Mouse (Mus musculus) intestine, embryonic 16.5 days (tissue): ENCODE data around the gene Ptpn12. TPM values are rescaled to one million over a fixed set of nuclear protein-coding genes. Genes with fewer than 3 reads are reported as not detected.

Source experiments
- ATAC-seq: fragments of 200-750 bp; cut with Nextera tagmentation; 2 replicates; pipeline ENCODE4 v1.8.0; 2017; ENCODE audit warnings: moderate TSS enrichment, moderate library complexity
- H3K27ac ChIP-seq: fragments of 300-500 bp; sonication (generic); 2 replicates; pipeline ENCODE4 v1.5.1; 2014; ENCODE audit warnings: mild to moderate bottlenecking, low read length
- H3K27me3 ChIP-seq: fragments of 300-500 bp; sonication (generic); replicated peaks from 2 replicates; pipeline ENCODE4 v1.6.1; 2014; ENCODE audit warnings: low read length, control low read depth, mixed read lengths; ENCODE audit not compliant: control insufficient read depth, insufficient read depth
- H3K36me3 ChIP-seq: fragments of 300-500 bp; sonication (generic); 2 replicates; pipeline ENCODE4 v1.6.1; 2014; ENCODE audit warnings: low read length, control low read depth; ENCODE audit not compliant: control insufficient read depth, insufficient read depth
- H3K4me1 ChIP-seq: fragments of 300-500 bp; sonication (generic); 2 replicates; pipeline ENCODE4 v1.6.1; 2014; ENCODE audit warnings: low read length, control low read depth, mixed read lengths; ENCODE audit not compliant: control insufficient read depth, insufficient read depth
- H3K4me2 ChIP-seq: fragments of 300-500 bp; sonication (generic); 2 replicates; pipeline ENCODE4 v1.6.1; 2014; ENCODE audit warnings: low read depth, low read length, control low read depth
- H3K4me3 ChIP-seq: fragments of 300-500 bp; sonication (generic); 2 replicates; pipeline ENCODE4 v1.5.1; 2014; ENCODE audit warnings: mild to moderate bottlenecking, low read length
- H3K9ac ChIP-seq: fragments of 300-500 bp; sonication (generic); 2 replicates; pipeline ENCODE4 v1.6.1; 2014; ENCODE audit warnings: low read depth, low read length
- H3K9me3 ChIP-seq: fragments of 300-500 bp; sonication (generic); 2 replicates; pipeline ENCODE4 v1.6.1; 2016; ENCODE audit warnings: low read length, control low read depth; ENCODE audit not compliant: control insufficient read depth
- WGBS: fragments of 180-500 bp; shearing (Covaris S2); extraction: QIAGEN DNeasy Blood & Tissue Kit; methylation state at CpG from one replicate; pipeline ENCODE4 v1.1.7; 2014; 5-methylcytosine and 5-hydroxymethylcytosine counted together
- polyA plus RNA-seq: library from polyadenylated mRNA; unstranded; fragments of >200 nt; fragmentation: Nextera tagmentation; extraction: Ambion mirVana; gene quantifications from 2 replicates; pipeline ENCODE4 v1.2.1, GENCODE M21; 2015

Gene Ptpn12
- 10.6 and 12.1 TPM in 2 replicates for polyA plus RNA-seq

DNA sequence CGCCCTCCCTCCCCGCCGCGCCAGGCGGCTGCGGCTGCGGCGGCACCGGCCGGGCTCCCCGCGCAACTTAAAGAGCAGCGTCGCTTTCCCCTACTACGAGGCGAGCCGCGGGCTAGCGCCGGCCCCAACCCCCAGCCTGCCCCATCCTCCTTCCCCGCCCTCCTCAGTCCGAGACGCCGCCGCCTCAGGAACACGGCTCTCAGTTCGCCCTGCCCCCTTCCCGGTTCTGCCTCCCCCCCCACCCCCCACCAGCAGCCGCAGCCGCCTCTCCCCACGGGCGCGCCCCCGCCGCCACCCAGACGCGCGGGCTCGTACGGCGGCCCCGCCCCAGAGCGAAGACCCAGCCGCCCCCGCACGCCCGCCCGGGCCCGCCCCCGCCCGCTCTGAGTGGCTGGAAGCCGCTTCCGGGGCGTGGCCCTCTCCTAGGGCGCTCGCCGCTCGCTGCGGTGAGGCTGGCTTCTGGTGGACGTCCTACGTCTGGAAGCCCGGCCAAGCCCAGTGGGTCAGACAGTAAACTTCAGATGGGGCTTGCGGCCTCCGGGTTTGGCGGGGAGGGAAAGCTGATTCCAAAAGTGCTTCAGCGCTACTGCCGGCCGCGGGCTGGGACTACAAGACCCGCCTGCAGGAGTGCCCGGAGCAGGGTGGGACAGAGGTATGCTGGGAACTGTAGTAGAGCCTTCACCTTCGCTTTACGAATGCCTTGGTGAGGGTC lies at the start of gene Ptpn12:
Gene Ptpn12 (minus strand): TSS at position 92 of the 712 bp plus-strand sequence.
- ATAC-seq: peak; percentile 96
- Histone ChIP-seq H3K9me3 (no peaks in the 10 kb centered on the region), H3K27me3 (no peaks in the 10 kb centered on the region), H3K4me1 (peaks cover 10% of the 10 kb centered on the region), H3K27ac (peak within 1 kb of the TSS; percentile 99), H3K4me2 (peak within 1 kb of the TSS; percentile 55), H3K4me3 (peak within 1 kb of the TSS; percentile 98), H3K36me3 (no peaks in the 10 kb centered on the region), H3K9ac (peak within 1 kb of the TSS; percentile 95)
- WGBS: 1% methylated on average over 58 of the region's 73 CpGs

GRCm38 (mm10) chr5:21091179-21091578 lies 35.5 kb upstream of the Ptpn12 start:
- H3K27ac ChIP-seq: no peak overlapping the region
- H3K27me3 ChIP-seq: no peaks in the 10 kb centered on the region
- H3K4me3 ChIP-seq: no peak overlapping the region
- 77% methylated on average over 6 of the region's 6 CpGs for WGBS
- no peak for ATAC-seq
- no peak overlapping the region for H3K9ac ChIP-seq
- H3K4me2 ChIP-seq: no peak overlapping the region
- H3K4me1 ChIP-seq: no peaks in the 10 kb centered on the region
- H3K9me3 ChIP-seq: no peaks in the 10 kb centered on the region
- H3K36me3 ChIP-seq: no peaks in the 10 kb centered on the region

GRCm38 (mm10) chr5:21057217-21057616 lies 1.5 kb upstream of the Ptpn12 start:
- Histone ChIP-seq H3K4me2 (no peak overlapping the region), H3K4me1 (peaks cover 4% of the 10 kb centered on the region), H3K4me3 (no peak overlapping the region), H3K36me3 (no peaks in the 10 kb centered on the region), H3K9me3 (no peaks in the 10 kb centered on the region), H3K27ac (no peak overlapping the region), H3K27me3 (no peaks in the 10 kb centered on the region), H3K9ac (no peak overlapping the region)
- ATAC-seq: no peak
- WGBS: 84% methylated on average over 2 of the region's 2 CpGs

DNA sequence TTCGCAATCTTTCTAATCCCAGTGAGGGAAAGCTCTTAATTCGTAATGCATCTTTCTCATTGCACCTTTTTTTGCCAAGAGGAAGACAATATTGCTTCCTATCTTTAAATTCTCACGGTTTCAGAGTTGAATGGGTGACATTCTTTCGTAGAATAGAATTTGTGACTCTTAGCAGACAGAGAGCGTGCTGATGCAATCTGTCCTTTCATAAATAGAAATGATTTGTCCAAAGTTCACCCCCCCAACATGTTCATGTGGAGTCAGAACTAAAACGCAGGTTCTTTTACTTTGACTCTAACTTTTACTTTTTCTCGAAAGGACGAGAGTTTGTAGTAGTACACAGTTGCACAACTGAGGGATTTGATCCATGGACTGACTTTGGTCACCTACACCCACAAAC lies 884 bp upstream of the Ptpn12 start:
- Histone ChIP-seq H3K4me1 (peaks cover 7% of the 10 kb centered on the region), H3K9ac (peak overlapping the region; percentile 74), H3K4me3 (peak overlapping the region; percentile 98), H3K36me3 (no peaks in the 10 kb centered on the region), H3K27me3 (no peaks in the 10 kb centered on the region), H3K27ac (peak overlapping the region; percentile 96), H3K9me3 (no peaks in the 10 kb centered on the region), H3K4me2 (peak overlapping the region; percentile 55)
- no peak for ATAC-seq
- WGBS: 7% methylated on average over 8 of the region's 8 CpGs

DNA sequence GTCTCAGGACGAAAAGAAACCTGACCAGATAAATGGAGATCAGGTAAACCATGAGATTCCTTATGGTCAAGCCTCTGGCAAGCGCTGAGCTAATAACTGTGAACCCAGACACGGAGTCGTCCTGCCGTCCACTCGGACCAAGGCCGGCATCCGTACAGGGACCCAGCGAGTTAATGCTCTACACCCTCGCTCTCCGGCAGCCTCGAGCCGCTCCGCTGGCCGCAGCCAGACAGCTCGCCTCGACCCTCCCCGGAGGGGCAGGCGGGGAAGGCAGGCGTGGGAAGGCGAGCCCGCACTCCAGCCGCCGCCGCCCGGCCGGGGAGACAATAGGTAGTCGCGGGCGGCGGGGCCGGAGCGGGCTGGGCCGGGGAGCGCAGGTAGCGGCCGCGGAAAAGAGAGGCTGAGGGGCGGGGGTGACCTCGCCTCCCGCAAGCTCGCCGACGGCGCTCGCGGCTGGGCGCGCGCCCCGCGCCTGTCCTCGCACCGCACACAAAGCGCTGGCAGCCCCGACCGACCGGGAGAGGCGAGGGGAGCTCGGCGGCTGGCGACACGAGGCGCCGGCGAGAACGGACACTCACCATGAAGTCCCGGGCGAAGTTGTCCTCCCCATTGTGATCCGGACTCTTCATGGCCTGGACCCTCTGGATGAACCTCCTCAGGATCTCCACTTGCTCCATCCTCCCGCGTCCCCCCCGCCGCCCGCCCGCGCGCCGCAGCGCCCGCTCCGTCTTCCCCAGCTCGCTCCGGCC lies 466 bp downstream of the Ptpn12 start:
- H3K36me3 ChIP-seq: no peaks in the 10 kb centered on the region
- ATAC-seq: peak; percentile 39
- H3K4me2 ChIP-seq: peak overlapping the region; percentile 55
- H3K27me3 ChIP-seq: no peaks in the 10 kb centered on the region
- H3K27ac ChIP-seq: peak overlapping the region; percentile 99
- peaks cover 10% of the 10 kb centered on the region for H3K4me1 ChIP-seq
- peak overlapping the region; percentile 98 for H3K4me3 ChIP-seq
- H3K9ac ChIP-seq: peak overlapping the region; percentile 95
- under 1% methylated on average over 76 of the region's 84 CpGs for WGBS
- no peaks in the 10 kb centered on the region for H3K9me3 ChIP-seq

- H3K9ac ChIP-seq: peak overlapping the region; percentile 95
- under 1% methylated on average over 20 of the region's 20 CpGs for WGBS
- peak overlapping the region; percentile 99 for H3K27ac ChIP-seq
- H3K27me3 ChIP-seq: no peaks in the 10 kb centered on the region
- peak overlapping the region; percentile 98 for H3K4me3 ChIP-seq
- H3K4me2 ChIP-seq: peak overlapping the region; percentile 55
- no peaks in the 10 kb centered on the region for H3K36me3 ChIP-seq
- peak; percentile 32 for ATAC-seq
- no peaks in the 10 kb centered on the region for H3K9me3 ChIP-seq
- H3K4me1 ChIP-seq: peaks cover 10% of the 10 kb centered on the region
These were observed 1.1 kb downstream of the Ptpn12 start for GRCm38 (mm10) chr5:21054472-21055070.

DNA sequence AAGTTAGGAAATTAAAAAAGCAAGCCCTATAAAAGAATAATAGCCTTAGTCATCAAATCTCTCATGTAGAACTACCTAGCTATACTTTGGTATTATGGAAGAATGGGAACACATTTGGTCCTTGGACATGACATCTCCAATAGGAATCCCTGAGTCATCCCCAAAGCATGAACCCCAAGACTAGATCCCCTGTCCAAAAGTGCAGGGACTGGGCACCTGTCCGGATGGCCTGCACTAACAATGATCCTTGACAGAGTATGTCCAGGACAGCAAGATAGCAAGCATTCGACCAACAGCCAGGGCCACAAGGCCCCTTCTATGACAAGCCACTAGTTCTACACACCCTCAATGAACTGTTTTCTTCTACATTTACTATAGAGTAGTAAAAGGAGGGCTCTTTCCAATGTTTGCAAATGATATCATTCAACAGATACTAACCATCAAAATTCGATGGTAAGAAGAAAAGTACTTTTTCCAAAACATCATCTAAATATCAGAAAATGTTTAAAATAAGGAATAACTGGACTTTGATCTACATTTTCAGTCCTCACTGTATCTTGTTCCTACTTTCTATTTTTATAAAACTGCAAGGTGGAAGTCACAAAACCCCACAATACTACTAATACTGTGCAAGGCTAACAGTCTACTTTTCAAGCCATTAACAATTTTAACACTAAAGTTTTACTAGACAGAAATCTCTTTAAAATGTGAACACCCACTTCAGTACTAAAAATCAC lies 2.0 kb downstream of the Ptpn12 start:
- no peaks in the 10 kb centered on the region for H3K9me3 ChIP-seq
- no peaks in the 10 kb centered on the region for H3K27me3 ChIP-seq
- peaks cover 10% of the 10 kb centered on the region for H3K4me1 ChIP-seq
- peak overlapping the region; percentile 98; the same call in 1 of the 2 replicates for H3K4me3 ChIP-seq
- no peaks in the 10 kb centered on the region for H3K36me3 ChIP-seq
- no peak for ATAC-seq
- 47% methylated on average over 3 of the region's 3 CpGs for whole genome bisulfite sequencing
- peak overlapping the region; percentile 40; the same call in 1 of the 2 replicates for H3K9ac ChIP-seq
- H3K4me2 ChIP-seq: peak overlapping the region; percentile 55
- no peak overlapping the region for H3K27ac ChIP-seq

DNA sequence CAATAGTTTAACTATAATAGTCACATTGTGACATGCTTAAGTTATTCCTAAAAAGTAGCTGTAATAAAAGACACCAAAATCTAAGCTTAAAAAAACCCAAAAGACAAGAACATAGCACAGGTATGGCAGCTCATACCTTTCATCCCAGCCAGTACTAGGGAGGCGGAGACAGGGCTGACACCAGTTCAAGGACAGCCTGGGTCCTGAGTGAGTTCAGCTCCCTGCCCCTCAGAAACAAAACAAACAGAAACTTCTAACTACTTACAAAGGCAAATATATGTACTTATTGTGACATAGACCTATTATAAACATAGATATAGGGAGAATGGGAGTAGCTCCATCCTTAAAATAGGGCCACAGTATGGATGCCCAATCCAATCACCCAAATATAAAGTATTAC lies 3.2 kb downstream of the Ptpn12 start:
- no peak overlapping the region for H3K4me2 ChIP-seq
- H3K9ac ChIP-seq: no peak overlapping the region
- no peak overlapping the region for H3K27ac ChIP-seq
- H3K27me3 ChIP-seq: no peaks in the 10 kb centered on the region
- peaks cover 10% of the 10 kb centered on the region for H3K4me1 ChIP-seq
- no peak for ATAC-seq
- WGBS: 100% methylated on average over 1 of the region's 1 CpGs
- H3K4me3 ChIP-seq: no peak overlapping the region
- H3K36me3 ChIP-seq: no peaks in the 10 kb centered on the region
- no peaks in the 10 kb centered on the region for H3K9me3 ChIP-seq

DNA sequence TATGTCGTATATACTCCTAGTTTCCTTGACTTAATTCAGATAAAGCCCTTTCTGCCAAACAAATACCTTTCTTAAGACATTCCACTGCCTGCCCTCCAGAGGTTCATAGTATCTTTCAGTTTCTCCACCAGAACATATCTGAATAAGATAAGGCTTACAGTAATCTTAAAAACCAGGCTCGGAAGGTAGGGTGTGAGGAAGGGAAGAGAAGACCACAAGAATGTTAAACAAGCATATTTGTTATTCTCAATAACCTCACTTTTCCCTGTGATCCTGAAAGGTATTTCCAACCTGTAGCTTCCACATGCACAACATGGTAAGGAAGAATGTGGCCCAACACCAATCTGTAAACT lies 5.0 kb downstream of the Ptpn12 start:
- no peak overlapping the region for H3K27ac ChIP-seq
- H3K4me3 ChIP-seq: no peak overlapping the region
- WGBS: 40% methylated on average over 2 of the region's 2 CpGs
- H3K36me3 ChIP-seq: no peaks in the 10 kb centered on the region
- no peak overlapping the region for H3K4me2 ChIP-seq
- H3K27me3 ChIP-seq: no peaks in the 10 kb centered on the region
- H3K9me3 ChIP-seq: no peaks in the 10 kb centered on the region
- H3K9ac ChIP-seq: no peak overlapping the region
- ATAC-seq: no peak
- peaks cover 14% of the 10 kb centered on the region for H3K4me1 ChIP-seq
